Mouse (Mus musculus) hindbrain, embryonic 14.5 days (tissue): ENCODE measurements around the gene Sf3b5. TPM values are rescaled to one million over a fixed set of nuclear protein-coding genes. Genes with fewer than 3 reads are reported as not detected.

Source experiments
- ATAC-seq: fragments of 200-750 bp; cut with Nextera tagmentation; 2 replicates; pipeline ENCODE4 v1.8.0; 2017; ENCODE audit warnings: moderate number of reproducible peaks, mild to moderate bottlenecking, moderate TSS enrichment, moderate library complexity; ENCODE audit not compliant: low FRiP score
- DNase-seq: peaks from one replicate; pipeline ENCODE4 v3.0.0-alpha.2; 2015; ENCODE audit warnings: low spot score
- H3K27ac ChIP-seq: fragments of 300-500 bp; sonication (generic); 2 replicates; pipeline ENCODE4 v1.5.1; 2014; ENCODE audit warnings: mild to moderate bottlenecking, moderate library complexity
- H3K27me3 ChIP-seq: fragments of 300-500 bp; sonication (generic); 2 replicates; pipeline ENCODE4 v1.6.1; 2014; ENCODE audit warnings: mild to moderate bottlenecking, low read length, mixed read lengths; ENCODE audit not compliant: control insufficient read depth, insufficient read depth
- H3K36me3 ChIP-seq: fragments of 300-500 bp; sonication (generic); replicated peaks from 2 replicates; pipeline ENCODE4 v1.6.1; 2014; ENCODE audit not compliant: control insufficient read depth, insufficient read depth
- H3K4me1 ChIP-seq: fragments of 300-500 bp; sonication (generic); replicated peaks from 2 replicates; pipeline ENCODE4 v1.6.1; 2014; ENCODE audit warnings: antibody characterized with exemption, low read length, mixed read lengths; ENCODE audit not compliant: control insufficient read depth, insufficient read depth
- H3K4me2 ChIP-seq: fragments of 300-500 bp; sonication (generic); replicated peaks from 2 replicates; pipeline ENCODE4 v1.6.1; 2014; ENCODE audit warnings: mild to moderate bottlenecking, moderate library complexity
- H3K4me3 ChIP-seq: fragments of 300-500 bp; sonication (generic); replicated peaks from 2 replicates; pipeline ENCODE4 v1.5.1; 2014; ENCODE audit warnings: mild to moderate bottlenecking, low read length
- H3K9ac ChIP-seq: fragments of 300-500 bp; sonication (generic); 2 replicates; pipeline ENCODE4 v1.6.1; 2014
- H3K9me3 ChIP-seq: fragments of 300-500 bp; sonication (generic); 2 replicates; pipeline ENCODE4 v1.6.1; 2016; ENCODE audit warnings: low read length; ENCODE audit not compliant: control insufficient read depth
- WGBS: fragments of 180-500 bp; shearing (Covaris S2); extraction: QIAGEN DNeasy Blood & Tissue Kit; methylation state at CpG from one replicate; pipeline ENCODE4 v1.1.7; 2014; 5-methylcytosine and 5-hydroxymethylcytosine counted together
- polyA plus RNA-seq: library from polyadenylated mRNA; unstranded; fragments of >200 nt; fragmentation: Nextera tagmentation; extraction: Ambion mirVana; gene quantifications from 2 replicates; pipeline ENCODE4 v1.2.1, GENCODE M21; 2014

The Sf3b5 gene
- 25.9 and 28.1 TPM in 2 replicates for polyA plus RNA-seq

DNA sequence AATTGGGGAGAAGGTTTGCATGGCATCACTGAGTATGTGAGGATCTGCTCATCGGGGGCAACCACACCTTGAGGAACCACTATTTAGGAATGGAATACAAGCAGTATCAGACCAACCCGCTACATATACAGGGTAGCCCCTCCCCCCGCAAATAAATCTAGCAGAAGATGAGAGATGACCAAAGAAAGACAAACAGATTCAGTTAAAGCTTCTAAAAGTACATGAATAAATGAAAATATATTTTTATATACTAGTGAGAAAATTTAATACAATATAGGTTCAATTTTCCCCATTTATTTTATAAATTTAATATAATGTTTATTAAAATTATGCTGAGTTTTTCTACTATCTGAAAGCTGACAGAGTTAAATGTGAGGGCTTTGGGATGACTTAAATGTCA is at the start of gene Sf3b5:
Gene Sf3b5, plus strand, starts transcription at position 301 of the 400 bp plus-strand sequence.
- H3K9ac ChIP-seq = no peak within 1 kb of the TSS

DNA sequence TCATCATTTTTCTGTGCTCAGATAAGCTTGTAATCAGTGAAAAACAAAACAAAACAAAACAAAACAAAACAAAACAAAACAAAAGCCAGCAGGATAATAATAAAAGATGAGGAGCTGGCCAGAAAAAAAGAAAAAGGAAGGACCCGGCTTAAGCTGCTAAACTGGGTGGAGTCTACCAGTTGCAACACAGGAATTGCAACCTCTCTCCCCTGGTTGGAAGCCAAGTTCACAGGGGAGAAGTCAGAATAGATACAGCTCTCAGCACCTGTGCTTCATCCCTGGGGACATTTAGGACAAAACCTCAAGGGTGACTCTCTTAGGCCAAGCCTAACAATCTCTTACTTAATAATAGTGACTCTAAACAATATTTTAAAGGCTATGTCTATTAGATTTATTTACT is 49.3 kb upstream of the Sf3b5 start:
- DNase-seq (no peak), ATAC-seq (no peak)
- H3K9me3 ChIP-seq = no peaks in the 10 kb centered on the region
- H3K4me3 ChIP-seq = no peak overlapping the region
- no peak overlapping the region for H3K4me2 ChIP-seq
- H3K9ac ChIP-seq = no peak overlapping the region
- H3K27me3 ChIP-seq = no peaks in the 10 kb centered on the region
- H3K4me1 ChIP-seq = no peaks in the 10 kb centered on the region
- no peak overlapping the region for H3K27ac ChIP-seq
- 52% methylated on average over 1 of the region's 1 CpGs for WGBS
- H3K36me3 ChIP-seq = no peaks in the 10 kb centered on the region

More for the DNA sequence above, at the start of gene Sf3b5:
- 0 out of 2 replicates have a peak, but pooled peaks cover under 1% of the 10 kb centered on the region for H3K36me3 ChIP-seq
- 90% methylated on average over 3 of the region's 3 CpGs for WGBS
- H3K27me3 ChIP-seq = no peaks in the 10 kb centered on the region
- no peak within 1 kb of the TSS for H3K4me2 ChIP-seq
- DNase-seq = no peak
- H3K27ac ChIP-seq = no peak within 1 kb of the TSS
- H3K9me3 ChIP-seq = no peaks in the 10 kb centered on the region
- H3K4me1 ChIP-seq = peaks cover 10% of the 10 kb centered on the region
- ATAC-seq = no peak
- H3K4me3 ChIP-seq = no peak within 1 kb of the TSS

DNA sequence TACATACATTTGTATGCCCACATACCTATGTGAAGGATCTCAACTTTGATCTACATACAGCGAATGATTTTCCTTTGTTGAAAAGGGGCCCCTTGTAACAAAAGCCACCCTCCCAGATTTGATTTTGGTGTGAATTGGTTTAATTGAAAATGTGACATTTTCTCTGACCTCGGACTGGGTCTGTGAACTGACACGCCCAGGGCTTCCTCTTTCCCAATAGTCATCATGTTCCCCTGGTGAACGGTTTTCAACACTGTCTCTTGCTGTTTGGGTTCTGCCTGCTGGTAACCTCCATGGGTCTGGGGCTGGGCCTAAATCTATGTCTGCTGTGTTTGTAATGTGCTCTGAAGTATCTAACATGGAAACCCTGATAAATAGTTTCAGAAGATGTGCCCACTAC is 47.9 kb upstream of the Sf3b5 start:
- H3K4me2 ChIP-seq = no peak overlapping the region
- H3K4me3 ChIP-seq = no peak overlapping the region
- no peaks in the 10 kb centered on the region for H3K36me3 ChIP-seq
- no peaks in the 10 kb centered on the region for H3K4me1 ChIP-seq
- ATAC-seq (no peak), DNase-seq (no peak)
- no peak overlapping the region for H3K27ac ChIP-seq
- no peak overlapping the region for H3K9ac ChIP-seq
- no peaks in the 10 kb centered on the region for H3K27me3 ChIP-seq
- no peaks in the 10 kb centered on the region for H3K9me3 ChIP-seq
- 76% methylated on average over 4 of the region's 4 CpGs for WGBS

DNA sequence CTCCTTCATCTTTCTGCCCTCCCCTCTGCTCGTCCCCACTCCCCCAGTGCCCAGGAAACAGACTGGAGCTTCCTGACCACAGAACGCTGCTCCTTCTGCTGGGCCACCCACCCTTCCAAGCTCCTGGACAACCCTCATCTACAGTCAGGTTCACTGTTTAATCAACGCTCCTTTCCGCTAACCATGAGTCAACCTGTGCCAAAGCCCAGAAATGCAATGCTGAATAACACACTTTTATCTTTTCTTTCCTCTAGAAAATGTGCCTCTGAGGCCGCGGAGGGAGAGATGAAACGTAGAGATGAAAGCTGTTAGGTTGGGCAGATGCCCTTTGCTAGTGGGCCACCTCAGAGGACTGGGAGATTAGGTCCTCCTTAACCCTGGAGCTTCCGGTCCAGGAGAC is 43.6 kb upstream of the Sf3b5 start:
- 84% methylated on average over 8 of the region's 8 CpGs for WGBS
- Histone ChIP-seq H3K4me2 (no peak overlapping the region), H3K9me3 (no peaks in the 10 kb centered on the region), H3K4me1 (no peaks in the 10 kb centered on the region), H3K9ac (no peak overlapping the region), H3K4me3 (no peak overlapping the region), H3K36me3 (no peaks in the 10 kb centered on the region), H3K27ac (no peak overlapping the region), H3K27me3 (no peaks in the 10 kb centered on the region)
- ATAC-seq (no peak), DNase-seq (no peak)

DNA sequence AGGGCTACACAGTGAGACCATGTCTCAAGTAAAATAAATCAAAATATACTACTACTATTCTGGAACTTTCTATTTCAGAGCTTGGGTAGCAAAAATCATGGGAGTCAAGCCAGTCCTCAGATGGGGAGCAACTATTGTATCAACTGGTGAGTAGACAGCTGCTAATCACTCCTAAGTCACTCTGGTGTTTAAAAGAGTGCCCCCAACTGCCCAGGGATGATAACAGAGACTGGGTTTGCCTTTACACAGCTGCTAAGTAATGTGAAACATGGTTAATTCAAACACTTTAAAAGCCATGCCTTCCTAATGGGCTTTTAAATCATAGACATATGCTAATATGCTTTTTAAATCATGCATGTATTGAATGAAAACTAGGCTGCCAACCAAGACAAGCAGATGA is 42.9 kb upstream of the Sf3b5 start:
- no peaks in the 10 kb centered on the region for H3K9me3 ChIP-seq
- ATAC-seq = no peak
- no peak overlapping the region for H3K9ac ChIP-seq
- no peak overlapping the region for H3K27ac ChIP-seq
- no peak for DNase-seq
- H3K4me2 ChIP-seq = no peak overlapping the region
- no peaks in the 10 kb centered on the region for H3K36me3 ChIP-seq
- no peaks in the 10 kb centered on the region for H3K27me3 ChIP-seq
- no peak overlapping the region for H3K4me3 ChIP-seq
- no peaks in the 10 kb centered on the region for H3K4me1 ChIP-seq

DNA sequence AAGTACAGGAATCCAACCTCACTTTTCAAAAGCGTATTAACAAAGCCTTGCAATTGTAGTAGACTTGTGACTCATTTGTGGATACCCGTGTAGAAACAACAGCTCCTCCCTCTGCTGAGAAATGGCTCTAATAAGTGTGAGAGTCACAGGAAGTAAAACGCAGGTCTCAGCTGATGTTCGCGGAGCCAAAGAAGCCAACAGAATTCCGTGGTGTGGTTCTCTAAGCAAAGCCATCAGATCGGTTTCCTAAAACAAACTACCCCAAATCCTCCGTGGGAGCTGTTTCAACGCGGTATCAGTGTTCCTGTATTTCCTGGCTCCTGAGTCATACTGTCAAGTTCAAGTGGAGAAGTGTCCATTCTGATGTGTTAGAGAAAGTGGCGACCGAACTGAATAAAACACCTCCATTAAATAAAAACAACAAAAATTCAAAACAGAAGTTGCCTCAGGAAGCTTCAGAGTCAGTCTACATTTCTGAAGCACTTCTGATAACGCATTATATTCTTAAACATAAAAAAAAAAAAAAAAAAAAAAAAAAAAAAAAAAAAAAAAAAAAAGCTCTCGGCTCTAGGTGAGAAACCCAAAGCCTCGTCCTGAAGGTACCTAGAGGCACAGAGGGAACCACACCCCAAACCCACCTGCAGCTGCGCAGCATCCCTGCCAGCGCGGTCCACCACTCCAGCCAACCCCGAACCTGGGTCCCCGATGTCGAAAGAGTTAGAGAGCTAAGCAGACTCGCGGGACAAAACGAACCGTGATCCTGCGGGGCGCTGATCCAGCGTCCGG is 41.6 kb upstream of the Sf3b5 start:
- peak overlapping the region; percentile 79 for H3K4me3 ChIP-seq
- H3K9ac ChIP-seq = peak overlapping the region; percentile 66
- no peaks in the 10 kb centered on the region for H3K27me3 ChIP-seq
- H3K4me2 ChIP-seq = peak overlapping the region; percentile 96
- H3K9me3 ChIP-seq = no peaks in the 10 kb centered on the region
- WGBS = 6% methylated on average over 29 of the region's 29 CpGs
- H3K4me1 ChIP-seq = no peaks in the 10 kb centered on the region
- ATAC-seq (peak; percentile 50), DNase-seq (no peak)
- H3K36me3 ChIP-seq = no peaks in the 10 kb centered on the region
- H3K27ac ChIP-seq = no peak overlapping the region

DNA sequence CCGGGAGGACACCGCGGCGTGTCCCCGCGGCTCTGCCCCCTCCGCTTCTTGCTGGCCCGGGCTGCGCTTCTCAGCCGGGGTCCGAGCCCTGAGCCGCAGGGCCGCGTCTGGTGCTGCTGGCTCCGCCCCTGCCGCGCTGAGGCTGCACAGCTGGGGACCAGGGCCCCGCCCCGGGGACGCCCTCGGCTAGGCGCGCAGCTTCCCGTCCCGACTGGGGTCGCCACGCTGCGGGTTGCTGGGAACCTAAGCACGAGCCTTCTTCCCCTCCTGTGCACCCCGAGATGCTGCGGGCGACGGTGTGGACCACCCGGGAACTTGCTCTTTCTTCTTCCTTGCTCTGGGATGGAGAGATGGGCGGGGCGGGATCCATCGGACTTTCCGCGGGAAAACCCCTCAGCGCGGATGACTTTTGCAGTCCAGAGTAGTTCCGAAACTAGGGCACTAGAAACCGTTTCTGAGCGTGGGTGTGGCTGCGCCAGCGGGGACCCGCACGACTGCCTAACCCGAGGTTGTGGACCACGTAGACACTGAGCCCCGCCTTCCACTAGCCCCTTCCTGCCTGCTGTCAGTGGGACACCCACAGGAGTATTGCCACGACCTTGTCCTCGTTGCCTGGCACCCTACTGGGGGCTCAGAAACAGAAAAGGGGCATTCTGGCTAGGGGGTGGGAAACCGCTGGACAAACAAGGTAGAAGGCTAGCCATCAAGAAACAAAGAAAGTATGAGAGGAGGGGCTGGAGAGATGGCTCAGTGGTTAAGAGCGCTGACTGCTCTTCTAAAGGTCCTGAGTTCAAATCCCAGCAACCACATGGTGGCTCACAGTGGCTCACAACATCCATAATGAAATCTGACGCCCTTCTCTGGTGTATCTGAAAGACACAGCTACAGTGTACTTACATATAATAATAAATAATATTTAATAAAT is 40.7 kb upstream of the Sf3b5 start, which contains the start of gene Stx11:
Gene Stx11, minus strand, starts transcription at position 148 of the 925 bp plus-strand sequence.
- DNase-seq = peak; percentile 29
- peak within 1 kb of the TSS; percentile 66 for H3K9ac ChIP-seq
- 2% methylated on average over 56 of the region's 56 CpGs for WGBS
- H3K9me3 ChIP-seq = no peaks in the 10 kb centered on the region
- H3K27ac ChIP-seq = no peak within 1 kb of the TSS
- H3K36me3 ChIP-seq = no peaks in the 10 kb centered on the region
- ATAC-seq = peak; percentile 80
- no peaks in the 10 kb centered on the region for H3K27me3 ChIP-seq
- H3K4me2 ChIP-seq = peak within 1 kb of the TSS; percentile 96
- no peaks in the 10 kb centered on the region for H3K4me1 ChIP-seq
- H3K4me3 ChIP-seq = peak within 1 kb of the TSS; percentile 79

DNA sequence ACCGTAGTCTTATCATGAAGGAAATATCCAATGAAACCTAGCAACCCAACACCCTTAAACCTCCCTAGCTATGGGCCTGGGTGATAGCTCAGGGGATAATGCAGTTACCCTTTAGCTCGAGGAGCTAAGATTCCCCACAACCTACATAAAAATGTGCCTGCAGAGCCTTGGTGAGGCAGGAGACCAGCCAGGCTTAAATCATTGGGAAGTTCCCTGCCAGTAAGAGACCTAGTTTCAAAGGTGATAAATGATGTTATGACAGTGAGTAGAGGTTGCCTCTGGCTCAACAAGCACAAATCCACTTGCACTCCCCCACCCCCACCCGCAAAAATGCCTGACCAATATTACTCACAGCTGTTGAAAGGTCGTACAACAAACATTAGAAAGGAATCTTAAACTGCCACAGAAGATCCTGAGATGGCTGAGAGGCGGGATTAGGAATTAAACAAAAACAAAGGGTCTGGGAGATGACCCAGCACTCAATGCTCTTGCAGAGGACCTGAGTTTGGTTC is 39.4 kb upstream of the Sf3b5 start:
- H3K9me3 ChIP-seq = no peaks in the 10 kb centered on the region
- WGBS = 82% methylated on average over 5 of the region's 5 CpGs
- ATAC-seq (no peak), DNase-seq (no peak)
- no peak overlapping the region for H3K9ac ChIP-seq
- H3K4me2 ChIP-seq = no peak overlapping the region
- H3K4me3 ChIP-seq = no peak overlapping the region
- no peak overlapping the region for H3K27ac ChIP-seq
- no peaks in the 10 kb centered on the region for H3K36me3 ChIP-seq
- H3K4me1 ChIP-seq = no peaks in the 10 kb centered on the region
- no peaks in the 10 kb centered on the region for H3K27me3 ChIP-seq

DNA sequence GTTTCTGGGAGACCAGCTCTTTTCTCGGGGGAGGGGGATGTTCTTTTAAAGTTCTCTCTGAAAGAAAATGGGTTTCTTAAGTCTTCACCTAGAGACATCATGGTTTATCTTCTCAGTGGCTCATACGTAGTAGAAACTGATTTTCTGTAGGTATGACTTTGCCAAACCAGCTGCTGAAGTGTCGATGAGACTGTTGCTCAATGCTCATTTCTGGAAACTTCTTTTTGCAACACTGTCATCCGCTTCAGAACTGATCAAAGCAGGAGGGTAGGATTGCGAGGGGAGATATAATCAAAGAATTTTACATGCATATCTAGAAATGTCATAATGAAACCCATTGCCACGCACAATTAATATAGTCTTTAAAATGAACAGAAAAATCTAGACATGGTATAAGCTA is 30.6 kb upstream of the Sf3b5 start:
- H3K27ac ChIP-seq = no peak overlapping the region
- no peaks in the 10 kb centered on the region for H3K27me3 ChIP-seq
- H3K4me2 ChIP-seq = no peak overlapping the region
- 98% methylated on average over 6 of the region's 6 CpGs for WGBS
- H3K9me3 ChIP-seq = no peaks in the 10 kb centered on the region
- no peak overlapping the region for H3K9ac ChIP-seq
- ATAC-seq (no peak), DNase-seq (no peak)
- no peaks in the 10 kb centered on the region for H3K36me3 ChIP-seq
- no peak overlapping the region for H3K4me3 ChIP-seq
- no peaks in the 10 kb centered on the region for H3K4me1 ChIP-seq
